Mouse (Mus musculus) kidney, adult 18-20 months (tissue): ENCODE data around the gene Crb3.
"Not testable (repeated sequence)": the region's sequence is repeated elsewhere in the genome, so short reads cannot be mapped to it uniquely, and the experiment has no call there.

Source experiments
- DNase-seq: peaks from one replicate; pipeline ENCODE4 v3.0.0; 2021

The Crb3 gene

GRCm38 (mm10) chr17:57058891-57059485 is at the start of gene Crb3:
Crb3 (plus strand) TSS chr17:57059105.
- DNase-seq: peak; percentile 52

DNA sequence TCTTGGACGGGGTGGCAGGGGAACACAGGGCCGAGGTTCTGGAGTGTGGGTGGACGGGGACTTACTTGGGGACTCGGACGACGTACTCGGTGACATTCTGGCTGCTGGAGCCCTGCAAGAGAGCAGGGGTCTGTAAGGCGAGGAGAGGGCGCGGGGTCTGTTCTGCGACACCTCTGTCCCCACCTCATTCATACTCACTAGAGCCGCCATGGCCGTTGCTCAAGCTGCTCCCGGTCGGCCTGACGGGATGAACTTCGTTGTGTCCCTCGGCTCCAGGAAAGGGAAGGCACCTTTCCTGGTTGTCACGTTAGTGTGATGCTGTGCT is 48.0 kb upstream of the Crb3 start:
- DNase-seq: no peak

- peak; percentile 92 for DNase-seq
Observed at GRCm38 (mm10) chr17:57011236-57012141, 47.4 kb upstream of the Crb3 start, which contains the start of the genes Gtf2f1 and Gm17949. Gtf2f1 (minus strand) TSS chr17:57011288. Gm17949 (plus strand) TSS chr17:57011469.

DNA sequence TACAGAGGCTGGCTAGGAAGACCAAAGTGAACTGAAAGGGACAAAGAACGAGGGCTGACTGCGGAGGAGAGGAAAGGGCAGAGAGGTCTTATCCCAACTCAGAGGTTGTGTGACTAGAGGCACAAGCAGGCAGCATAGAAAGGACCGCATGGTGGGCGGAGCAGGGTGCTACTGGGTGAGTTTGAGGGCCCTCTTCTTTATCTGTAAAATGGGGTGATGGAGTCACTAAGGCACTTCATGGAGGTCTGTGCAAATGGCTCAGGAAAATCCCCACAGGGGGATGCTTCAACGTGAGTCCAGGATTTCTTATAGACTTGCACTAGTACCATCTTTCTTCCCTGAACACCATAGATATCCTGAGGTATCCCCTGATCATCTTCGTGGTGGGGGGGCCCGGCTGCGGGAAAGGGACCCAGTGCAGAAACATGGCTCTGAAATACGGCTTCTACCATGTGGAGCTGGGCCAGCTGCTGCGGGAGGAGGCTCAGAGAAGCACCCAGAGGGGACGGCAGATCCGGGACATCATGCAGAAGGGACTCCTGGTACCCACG is 46.6 kb upstream of the Crb3 start:
- no peak for DNase-seq

DNA sequence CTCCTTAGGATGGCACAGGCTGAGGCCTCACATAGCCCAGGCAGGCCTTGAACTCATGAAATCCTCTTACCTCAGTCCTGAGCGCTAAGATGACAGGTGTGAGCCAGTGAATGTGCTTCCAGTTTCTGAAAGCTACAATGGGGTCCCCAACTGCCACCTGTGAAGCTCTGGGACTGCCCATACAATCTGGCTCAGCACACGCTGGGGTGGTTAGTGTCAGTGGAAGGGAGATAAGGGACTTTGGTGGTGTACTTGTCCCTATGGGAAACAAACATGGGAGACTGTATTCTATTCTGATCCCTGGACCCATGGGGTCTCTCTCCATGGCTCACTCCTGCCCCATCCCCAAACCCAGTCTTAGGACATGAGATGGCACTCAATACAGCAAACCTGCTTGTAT is 39.2 kb upstream of the Crb3 start:
- no peak for DNase-seq

GRCm38 (mm10) chr17:57020960-57021359 is 37.9 kb upstream of the Crb3 start:
- DNase-seq: no peak

DNA sequence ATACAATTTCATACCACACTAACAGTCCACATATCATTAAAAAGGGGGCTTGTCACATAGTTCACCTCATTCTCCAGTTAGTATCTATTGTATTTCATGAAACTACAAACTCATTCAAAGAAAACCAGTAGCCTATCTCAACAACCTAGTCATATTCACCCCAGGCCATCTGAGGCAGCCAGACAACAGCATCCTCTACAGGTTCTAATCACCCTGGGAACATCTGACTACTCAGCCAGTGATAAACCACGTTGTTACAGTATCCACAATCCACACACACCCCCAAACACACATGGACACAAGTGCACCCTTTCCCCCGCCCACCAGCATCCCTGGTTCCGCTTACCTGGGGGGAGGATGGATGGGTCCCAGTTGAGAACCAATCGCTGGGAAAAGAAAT is 31.4 kb upstream of the Crb3 start:
- no peak for DNase-seq

DNA sequence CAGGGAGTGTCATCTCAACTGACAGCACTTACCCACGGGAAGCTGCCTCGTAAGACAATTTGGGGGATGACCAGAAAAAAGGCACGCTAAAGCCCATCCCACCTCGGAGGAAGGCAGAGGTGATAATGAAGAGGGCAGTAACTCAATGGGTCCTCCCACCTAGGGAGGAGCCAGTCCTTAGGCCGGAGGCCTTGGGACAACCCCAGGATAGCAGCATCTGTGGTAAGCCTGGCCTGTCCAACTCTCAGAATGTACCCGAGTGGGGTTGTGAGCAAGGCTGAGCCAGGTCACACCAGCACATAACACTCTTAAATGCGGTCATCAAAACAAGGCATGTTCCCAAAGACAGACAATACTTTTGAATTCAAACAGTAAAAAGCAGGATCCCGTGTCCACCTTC is 29.2 kb upstream of the Crb3 start:
- peak; percentile 18 for DNase-seq

- no peak for DNase-seq
Observed at GRCm38 (mm10) chr17:57030931-57031660, 27.8 kb upstream of the Crb3 start, which contains the start of gene Khsrp. Khsrp (minus strand) TSS chr17:57031522.

- peak; percentile 100 for DNase-seq
Observed at GRCm38 (mm10) chr17:57031661-57032420, 27.1 kb upstream of the Crb3 start.

- DNase-seq: no peak
Observed at GRCm38 (mm10) chr17:57032854-57033253, 26.1 kb upstream of the Crb3 start.

DNA sequence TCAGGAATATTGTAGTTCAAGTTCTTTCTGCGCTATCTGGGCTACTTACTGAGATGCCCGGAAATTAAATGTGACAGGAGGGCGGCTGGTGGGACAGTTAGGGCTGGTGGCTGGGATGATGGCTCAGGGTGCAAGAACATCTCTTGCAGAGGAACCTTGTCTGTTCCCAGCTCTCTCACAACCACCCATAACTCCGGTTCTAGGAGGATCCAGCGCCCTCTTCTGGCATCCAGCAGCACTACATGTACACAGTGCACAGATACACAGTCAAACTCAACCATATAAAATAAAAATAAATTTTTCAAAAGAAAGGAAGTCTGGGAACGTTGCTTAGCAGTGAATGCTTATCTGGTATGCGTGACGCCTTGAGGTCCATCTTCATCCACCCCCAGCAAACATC is 19.9 kb upstream of the Crb3 start:
- DNase-seq: no peak

DNA sequence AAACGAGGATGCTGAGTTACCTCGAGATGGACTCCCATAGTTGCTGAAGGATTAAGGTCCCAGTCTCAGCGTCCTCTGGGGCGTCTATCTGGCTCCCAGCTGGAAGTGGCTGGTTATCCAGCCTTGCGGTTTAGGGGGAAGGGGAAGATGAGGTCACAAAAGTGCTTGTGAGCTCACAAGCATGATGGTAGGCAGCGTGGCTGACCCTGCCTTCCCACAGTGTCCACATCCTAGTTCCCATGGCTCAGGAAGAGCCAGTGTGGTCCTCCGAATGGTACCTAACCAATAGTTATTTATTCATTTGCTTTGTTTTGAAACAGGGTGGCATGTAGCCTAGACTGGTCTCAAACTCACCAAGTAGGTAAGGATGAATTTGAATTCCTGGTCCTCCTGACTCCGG is 17.4 kb upstream of the Crb3 start, which contains the start of gene Slc25a41:
Gene Slc25a41 (minus strand): TSS at position 101 of the 400 bp plus-strand sequence.
- DNase-seq: no peak

- DNase-seq: no peak
Observed at GRCm38 (mm10) chr17:57047406-57047805, 11.5 kb upstream of the Crb3 start.

- no peak for DNase-seq
Observed at GRCm38 (mm10) chr17:57048816-57049215, 10.1 kb upstream of the Crb3 start.

DNA sequence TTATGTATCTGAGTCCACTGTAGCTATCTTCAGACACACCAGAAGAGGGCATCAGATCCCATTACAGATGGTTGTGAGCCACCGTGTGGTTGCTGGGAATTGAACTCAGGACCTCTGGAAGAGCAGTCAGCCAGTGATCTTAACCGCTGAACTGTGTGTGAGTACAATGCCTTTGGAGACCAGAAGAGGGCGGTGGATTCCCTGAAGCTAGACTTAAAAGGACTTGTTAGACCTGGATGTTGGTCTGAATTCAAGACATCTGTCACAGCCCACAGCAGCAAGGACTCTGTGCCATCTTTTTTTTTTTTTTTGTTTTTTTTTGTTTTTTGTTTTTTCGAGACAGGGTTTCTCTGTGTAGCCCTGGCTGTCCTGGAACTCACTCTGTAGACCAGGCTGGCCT is 7.2 kb upstream of the Crb3 start:
- DNase-seq: not testable (repeated sequence)

- DNase-seq: no peak
Observed at GRCm38 (mm10) chr17:57056246-57056645, 2.7 kb upstream of the Crb3 start.

GRCm38 (mm10) chr17:57059486-57059977 is 627 bp downstream of the Crb3 start, which contains the start of gene Slc25a23:
Slc25a23 (minus strand) TSS chr17:57059863.
- DNase-seq: peak; percentile 74

DNA sequence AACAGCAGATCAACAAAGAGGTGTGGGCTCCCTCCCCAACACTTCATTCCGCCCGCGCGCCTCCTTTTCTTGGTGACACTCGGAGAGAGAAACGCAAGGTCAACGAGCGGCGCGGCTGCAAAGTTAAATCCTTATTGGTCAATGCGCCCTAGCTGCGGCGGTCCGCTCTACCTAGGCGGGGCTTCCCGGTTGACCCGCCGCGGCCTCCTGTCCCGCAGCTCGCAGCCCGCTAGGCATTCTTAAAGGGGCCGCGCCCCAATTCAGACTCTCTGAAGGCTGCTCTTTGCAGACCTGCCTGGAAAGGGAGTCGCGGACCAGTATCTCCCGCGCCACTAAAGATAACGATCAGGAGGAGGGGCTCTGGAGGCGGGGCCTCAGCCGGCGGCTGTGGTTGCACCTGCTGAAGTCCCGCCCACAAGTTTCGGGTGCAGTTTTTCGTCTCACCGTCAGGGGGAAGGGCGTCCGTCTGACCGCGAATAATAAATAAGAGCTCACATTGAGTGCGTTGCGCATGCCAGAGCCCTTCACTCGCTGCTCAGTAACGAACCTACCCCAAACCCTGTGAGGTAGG is 1.4 kb downstream of the Crb3 start:
- DNase-seq: peak; percentile 99

DNA sequence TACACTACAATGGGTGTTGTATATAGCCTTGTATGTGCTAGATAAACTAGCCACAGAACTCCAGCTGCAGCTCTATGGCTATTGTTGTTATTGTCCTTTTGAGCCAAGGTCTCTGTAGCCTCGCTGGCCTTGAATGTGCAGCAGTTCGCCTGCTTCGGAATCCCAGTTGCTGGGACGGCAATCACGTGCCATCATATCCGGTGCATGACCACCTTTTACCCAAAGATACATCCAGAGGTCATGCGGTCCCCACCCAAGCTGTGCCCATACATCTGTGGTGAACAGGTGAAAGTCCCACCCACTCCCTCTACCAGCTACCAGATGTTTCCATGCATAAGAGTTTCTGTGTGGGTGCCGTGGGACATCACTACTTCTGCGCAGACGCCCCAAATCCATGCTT is 2.2 kb downstream of the Crb3 start:
- DNase-seq: peak; percentile 38

GRCm38 (mm10) chr17:57062011-57062521 is 3.2 kb downstream of the Crb3 start:
- peak; percentile 87 for DNase-seq
